Mouse (Mus musculus): ENCODE data around the gene Dmtf1. TPM values are rescaled to one million over a fixed set of nuclear protein-coding genes. Genes with fewer than 3 reads are reported as not detected.
"Not testable (repeated sequence)": the region's sequence is repeated elsewhere in the genome, so short reads cannot be mapped to it uniquely, and the experiment has no call there.

The Dmtf1 gene
- polyA plus RNA-seq (2014; fragmentation: Nextera tagmentation; extraction: Ambion mirVana), result 76.0 and 77.6 TPM in 2 replicates

DNA sequence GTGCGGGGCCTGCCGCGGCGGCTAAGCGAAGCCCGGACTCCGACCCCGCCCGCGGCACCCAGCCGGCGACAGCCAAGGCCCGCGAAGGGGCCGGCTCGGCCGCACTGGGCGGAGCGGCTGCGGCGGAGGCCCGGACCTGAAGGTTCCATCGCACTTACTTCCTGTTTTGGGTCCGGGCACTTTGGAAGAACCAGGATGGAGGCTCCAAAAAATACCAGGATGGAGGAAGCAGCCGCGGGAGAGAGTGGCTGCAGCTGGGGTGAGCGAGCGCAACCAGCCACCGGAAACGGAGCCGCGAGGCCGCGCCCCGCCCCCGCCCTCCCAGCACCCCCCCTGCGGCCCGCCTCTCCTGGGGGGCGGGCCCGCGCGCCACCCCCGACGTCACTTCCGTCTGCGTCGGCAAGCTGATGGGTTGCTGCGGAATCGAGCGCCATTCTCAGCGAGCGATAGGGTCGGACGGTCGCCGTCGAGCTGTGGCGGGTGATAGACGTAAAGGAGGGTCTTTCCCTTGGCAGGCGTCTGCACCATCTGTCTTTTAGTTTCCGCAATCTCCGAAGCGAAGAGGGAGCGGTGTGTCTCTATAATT is at the start of gene Dmtf1:
Dmtf1 (minus strand) TSS at position 321 of the 586 bp plus-strand sequence.
- under 1% methylated on average over 63 of the region's 64 CpGs for WGBS
- Histone ChIP-seq H3K9ac (ENCODE audit: low read length) (peak within 1 kb of the TSS; percentile 96), H3K36me3 (ENCODE audit: control insufficient read depth, insufficient read depth, low read length) (no peaks in the 10 kb centered on the region)

DNA sequence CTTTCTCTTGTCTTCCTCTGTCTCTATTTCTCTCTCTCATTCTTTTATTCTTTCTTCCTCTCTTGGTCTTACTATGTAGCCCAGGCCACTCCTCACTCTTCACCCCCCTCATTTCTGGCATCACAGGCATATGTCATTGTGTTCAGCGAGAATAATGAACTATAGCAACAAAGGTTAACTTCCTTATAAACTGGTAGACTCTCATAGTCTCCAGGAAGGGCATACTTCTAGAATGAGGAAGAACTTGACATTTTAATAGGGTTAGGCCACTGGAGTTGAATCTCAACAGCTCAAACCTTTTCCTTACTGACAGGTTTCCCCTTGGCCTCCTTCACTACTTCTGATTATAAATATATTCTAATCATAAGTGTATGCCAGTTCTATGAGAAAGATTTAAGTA is 24.9 kb upstream of the Dmtf1 start:
- Histone ChIP-seq H3K4me2 (no peak overlapping the region), H3K9ac (ENCODE audit: low read length) (no peak overlapping the region), H3K4me3 (ENCODE audit: low read depth, low read length) (no peak overlapping the region), H3K27ac (ENCODE audit: low read depth, low read length) (no peak overlapping the region), H3K9me3 (ENCODE audit: control insufficient read depth, low read length) (no peaks in the 10 kb centered on the region), H3K27me3 (ENCODE audit: control insufficient read depth, insufficient read depth, low read length) (no peaks in the 10 kb centered on the region), H3K4me1 (ENCODE audit: control insufficient read depth, insufficient read depth, low read length) (no peaks in the 10 kb centered on the region), H3K36me3 (ENCODE audit: control insufficient read depth, insufficient read depth, low read length) (no peaks in the 10 kb centered on the region)
- DNase-seq (ENCODE audit: low spot score, missing footprints) (no peak), ATAC-seq (ENCODE audit: low FRiP score) (no peak)
- 73% methylated on average over 1 of the region's 1 CpGs for WGBS

More for the DNA sequence above, at the start of gene Dmtf1:
- Histone ChIP-seq H3K27ac (ENCODE audit: low read depth, low read length) (peak within 1 kb of the TSS; percentile 100), H3K27me3 (ENCODE audit: control insufficient read depth, insufficient read depth, low read length) (no peaks in the 10 kb centered on the region), H3K4me1 (ENCODE audit: control insufficient read depth, insufficient read depth, low read length) (peaks cover 7% of the 10 kb centered on the region), H3K9me3 (ENCODE audit: control insufficient read depth, low read length) (no peaks in the 10 kb centered on the region), H3K4me3 (ENCODE audit: low read depth, low read length) (peak within 1 kb of the TSS; percentile 96), H3K4me2 (peak within 1 kb of the TSS; percentile 71)
- ATAC-seq (ENCODE audit: low FRiP score) (peak; percentile 95), DNase-seq (ENCODE audit: low spot score, missing footprints) (peak; percentile 99)

DNA sequence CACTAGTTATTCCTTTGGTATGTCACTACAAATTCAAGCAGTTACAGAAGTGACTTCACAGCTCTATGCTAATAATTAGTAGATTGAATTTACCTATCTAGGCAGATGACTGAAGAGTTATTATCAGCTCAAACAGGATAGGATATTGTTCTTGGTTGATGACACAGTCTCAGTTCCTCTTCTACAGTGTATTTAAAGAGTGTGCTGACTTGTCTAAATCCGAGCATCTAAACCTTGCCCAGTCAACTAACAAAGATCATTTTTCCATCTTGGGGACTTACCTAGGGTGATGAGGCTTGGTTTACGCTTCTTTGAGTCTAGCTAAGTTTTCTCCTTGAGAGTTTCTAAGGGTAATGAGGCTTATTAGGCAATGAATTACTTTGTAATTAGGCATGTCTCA is 11.7 kb upstream of the Dmtf1 start:
- no peaks in the 10 kb centered on the region for H3K4me1 ChIP-seq (ENCODE audit: control insufficient read depth, insufficient read depth, low read length)
- H3K36me3 ChIP-seq (ENCODE audit: control insufficient read depth, insufficient read depth, low read length), result no peaks in the 10 kb centered on the region
- WGBS, result 79% methylated on average over 2 of the region's 2 CpGs
- no peaks in the 10 kb centered on the region for H3K27me3 ChIP-seq (ENCODE audit: control insufficient read depth, insufficient read depth, low read length)
- H3K9me3 ChIP-seq (ENCODE audit: control insufficient read depth, low read length), result no peaks in the 10 kb centered on the region
- no peak overlapping the region for H3K4me3 ChIP-seq (ENCODE audit: low read depth, low read length)
- DNase-seq (ENCODE audit: low spot score, missing footprints) (no peak), ATAC-seq (ENCODE audit: low FRiP score) (no peak)
- no peak overlapping the region for H3K27ac ChIP-seq (ENCODE audit: low read depth, low read length)
- no peak overlapping the region for H3K4me2 ChIP-seq
- H3K9ac ChIP-seq (ENCODE audit: low read length), result no peak overlapping the region

DNA sequence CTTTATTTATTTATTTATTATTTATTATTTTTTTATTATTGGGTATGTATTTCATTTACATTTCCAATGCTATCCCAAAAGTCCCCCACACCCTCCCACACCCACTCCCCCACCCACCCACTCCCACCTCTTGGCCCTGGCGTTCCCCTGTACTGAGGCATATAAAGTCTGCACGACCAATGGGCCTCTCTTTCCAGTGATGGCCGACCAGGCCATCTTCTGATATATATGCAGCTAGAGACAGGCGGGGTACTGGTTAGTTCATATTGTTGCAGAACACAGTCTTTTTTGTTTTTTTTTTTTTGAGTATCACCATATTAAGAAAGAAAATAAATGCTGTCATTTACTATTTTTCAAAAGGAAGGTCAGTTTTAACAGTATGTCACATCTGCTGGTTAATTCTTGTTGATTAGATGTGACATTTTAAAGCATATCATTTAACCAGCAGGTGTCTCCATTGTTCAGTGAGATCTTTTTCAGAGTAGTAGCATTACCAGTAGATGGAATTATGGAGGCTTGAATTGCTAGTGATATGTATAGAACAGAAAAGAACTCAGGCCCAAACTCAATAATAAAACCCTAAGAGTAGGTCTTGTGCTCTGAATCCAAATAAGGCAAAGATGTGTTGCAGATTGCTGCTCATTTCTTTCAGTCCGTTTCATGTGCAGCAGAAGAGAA is 7.9 kb upstream of the Dmtf1 start:
- H3K27ac ChIP-seq (ENCODE audit: low read depth, low read length); H3K36me3 ChIP-seq (ENCODE audit: control insufficient read depth, insufficient read depth, low read length); H3K4me2 ChIP-seq; H3K9me3 ChIP-seq (ENCODE audit: control insufficient read depth, low read length); DNase-seq (ENCODE audit: low spot score, missing footprints); H3K27me3 ChIP-seq (ENCODE audit: control insufficient read depth, insufficient read depth, low read length); H3K9ac ChIP-seq (ENCODE audit: low read length); H3K4me1 ChIP-seq (ENCODE audit: control insufficient read depth, insufficient read depth, low read length); H3K4me3 ChIP-seq (ENCODE audit: low read depth, low read length): not testable (repeated sequence)
- 0 out of 2 replicates have a peak, but pooled peaks have one; percentile 61 for ATAC-seq (ENCODE audit: low FRiP score)
- WGBS, result 79% methylated on average over 4 of the region's 5 CpGs

DNA sequence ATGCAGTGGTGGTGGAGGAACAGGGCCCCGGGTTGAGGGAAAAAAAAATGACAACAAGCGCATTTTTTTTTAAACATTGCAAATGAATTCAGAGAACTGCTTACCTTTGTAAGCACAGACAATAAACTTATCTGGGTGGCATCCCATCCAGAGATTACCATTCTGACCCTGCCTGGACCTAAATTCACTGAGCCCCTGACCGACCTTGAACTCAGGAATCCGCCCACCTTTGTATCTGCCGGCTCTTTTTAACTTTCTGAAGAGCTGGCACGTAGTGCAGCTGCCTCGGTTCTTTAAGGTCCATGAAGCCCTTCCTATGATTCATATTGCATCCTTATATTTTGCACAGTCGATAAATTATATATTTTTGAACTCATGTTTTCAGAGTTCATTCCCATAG is 4.8 kb upstream of the Dmtf1 start:
- Histone ChIP-seq H3K4me3 (ENCODE audit: low read depth, low read length) (no peak overlapping the region), H3K9ac (ENCODE audit: low read length) (no peak overlapping the region), H3K27ac (ENCODE audit: low read depth, low read length) (no peak overlapping the region), H3K36me3 (ENCODE audit: control insufficient read depth, insufficient read depth, low read length) (no peaks in the 10 kb centered on the region), H3K9me3 (ENCODE audit: control insufficient read depth, low read length) (no peaks in the 10 kb centered on the region), H3K4me2 (no peak overlapping the region), H3K4me1 (ENCODE audit: control insufficient read depth, insufficient read depth, low read length) (peaks cover 4% of the 10 kb centered on the region; the same call in 1 of the 2 replicates), H3K27me3 (ENCODE audit: control insufficient read depth, insufficient read depth, low read length) (no peaks in the 10 kb centered on the region)
- ATAC-seq (ENCODE audit: low FRiP score), result no peak
- 67% methylated on average over 8 of the region's 8 CpGs for WGBS
- no peak for DNase-seq (ENCODE audit: low spot score, missing footprints)

DNA sequence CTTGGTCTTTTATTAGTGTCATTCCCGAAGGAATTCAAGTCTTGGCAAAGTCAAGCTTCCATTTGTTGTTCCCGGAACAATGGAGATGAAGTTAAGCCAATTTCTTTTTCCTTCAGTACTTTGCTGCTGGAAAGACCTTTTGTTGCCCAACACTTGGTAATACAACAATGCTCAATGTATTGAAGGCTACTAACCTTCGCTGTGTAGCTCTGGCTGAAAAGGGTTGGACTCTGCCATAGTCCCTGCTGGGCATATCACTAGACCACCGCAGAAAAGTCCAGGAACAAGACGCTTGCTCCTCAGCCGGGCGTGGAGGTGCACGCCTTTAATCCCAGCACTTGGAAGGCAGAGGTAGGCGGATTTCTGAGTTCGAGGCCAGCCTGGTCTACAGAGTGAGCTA is 3.6 kb upstream of the Dmtf1 start:
- not testable (repeated sequence) for H3K4me2 ChIP-seq; H3K36me3 ChIP-seq (ENCODE audit: control insufficient read depth, insufficient read depth, low read length); H3K27ac ChIP-seq (ENCODE audit: low read depth, low read length); DNase-seq (ENCODE audit: low spot score, missing footprints); H3K27me3 ChIP-seq (ENCODE audit: control insufficient read depth, insufficient read depth, low read length); H3K4me1 ChIP-seq (ENCODE audit: control insufficient read depth, insufficient read depth, low read length); H3K9me3 ChIP-seq (ENCODE audit: control insufficient read depth, low read length); ATAC-seq (ENCODE audit: low FRiP score); H3K9ac ChIP-seq (ENCODE audit: low read length); H3K4me3 ChIP-seq (ENCODE audit: low read depth, low read length)
- 87% methylated on average over 10 of the region's 10 CpGs for WGBS

DNA sequence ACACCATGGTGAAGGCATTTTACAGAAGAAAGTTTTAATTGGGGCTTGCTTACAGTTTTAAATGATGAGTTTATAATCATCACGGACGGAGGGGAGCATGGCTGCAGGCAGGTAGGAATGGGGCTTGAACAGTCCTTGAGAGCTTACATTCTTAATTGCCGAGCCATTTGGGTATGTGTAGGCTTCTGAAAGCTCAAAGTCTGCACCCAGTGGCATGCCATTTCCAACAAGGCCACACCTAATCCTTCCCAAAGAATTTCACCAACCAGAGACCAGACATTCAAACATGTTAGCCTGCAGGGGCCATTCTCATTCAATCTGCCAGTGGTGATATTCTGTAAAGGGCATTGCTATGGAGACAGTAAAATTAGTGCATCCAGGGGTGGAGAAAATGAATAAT is 1.8 kb upstream of the Dmtf1 start:
- no peaks in the 10 kb centered on the region for H3K27me3 ChIP-seq (ENCODE audit: control insufficient read depth, insufficient read depth, low read length)
- ATAC-seq (ENCODE audit: low FRiP score), result no peak
- 95% methylated on average over 3 of the region's 3 CpGs for WGBS
- H3K9me3 ChIP-seq (ENCODE audit: control insufficient read depth, low read length), result no peaks in the 10 kb centered on the region
- peaks cover 7% of the 10 kb centered on the region for H3K4me1 ChIP-seq (ENCODE audit: control insufficient read depth, insufficient read depth, low read length)
- H3K27ac ChIP-seq (ENCODE audit: low read depth, low read length), result no peak overlapping the region
- no peaks in the 10 kb centered on the region for H3K36me3 ChIP-seq (ENCODE audit: control insufficient read depth, insufficient read depth, low read length)
- DNase-seq (ENCODE audit: low spot score, missing footprints), result no peak
- H3K4me2 ChIP-seq, result no peak overlapping the region
- no peak overlapping the region for H3K4me3 ChIP-seq (ENCODE audit: low read depth, low read length)
- H3K9ac ChIP-seq (ENCODE audit: low read length), result no peak overlapping the region

DNA sequence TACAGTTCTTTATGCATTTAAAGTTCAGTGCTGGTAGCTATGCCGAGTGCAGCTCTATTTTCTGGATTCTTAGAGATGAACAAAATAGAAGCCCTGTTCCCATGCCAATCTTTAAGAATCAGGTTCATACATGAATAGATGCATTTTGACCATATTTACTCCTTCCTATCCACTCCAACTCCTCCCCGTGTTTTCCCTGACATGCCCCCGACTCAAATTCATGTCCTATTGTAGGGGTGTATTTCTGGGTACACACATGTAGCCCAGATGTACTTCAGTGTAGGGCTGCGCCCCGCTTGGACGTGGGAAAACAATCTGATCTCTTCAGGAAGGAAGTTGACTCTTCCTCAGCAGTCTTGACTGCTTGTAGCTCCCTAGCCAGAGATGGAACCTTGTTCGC is 512 bp upstream of the Dmtf1 start:
- Histone ChIP-seq H3K9ac (ENCODE audit: low read length) (peak overlapping the region; percentile 80), H3K4me3 (ENCODE audit: low read depth, low read length) (peak overlapping the region; percentile 96), H3K27ac (ENCODE audit: low read depth, low read length) (peak overlapping the region; percentile 100), H3K4me2 (peak overlapping the region; percentile 71), H3K36me3 (ENCODE audit: control insufficient read depth, insufficient read depth, low read length) (no peaks in the 10 kb centered on the region), H3K9me3 (ENCODE audit: control insufficient read depth, low read length) (no peaks in the 10 kb centered on the region), H3K27me3 (ENCODE audit: control insufficient read depth, insufficient read depth, low read length) (no peaks in the 10 kb centered on the region), H3K4me1 (ENCODE audit: control insufficient read depth, insufficient read depth, low read length) (peaks cover 7% of the 10 kb centered on the region)
- ATAC-seq (ENCODE audit: low FRiP score) (peak; percentile 38), DNase-seq (ENCODE audit: low spot score, missing footprints) (peak; percentile 92)
- 21% methylated on average over 7 of the region's 7 CpGs for WGBS

DNA sequence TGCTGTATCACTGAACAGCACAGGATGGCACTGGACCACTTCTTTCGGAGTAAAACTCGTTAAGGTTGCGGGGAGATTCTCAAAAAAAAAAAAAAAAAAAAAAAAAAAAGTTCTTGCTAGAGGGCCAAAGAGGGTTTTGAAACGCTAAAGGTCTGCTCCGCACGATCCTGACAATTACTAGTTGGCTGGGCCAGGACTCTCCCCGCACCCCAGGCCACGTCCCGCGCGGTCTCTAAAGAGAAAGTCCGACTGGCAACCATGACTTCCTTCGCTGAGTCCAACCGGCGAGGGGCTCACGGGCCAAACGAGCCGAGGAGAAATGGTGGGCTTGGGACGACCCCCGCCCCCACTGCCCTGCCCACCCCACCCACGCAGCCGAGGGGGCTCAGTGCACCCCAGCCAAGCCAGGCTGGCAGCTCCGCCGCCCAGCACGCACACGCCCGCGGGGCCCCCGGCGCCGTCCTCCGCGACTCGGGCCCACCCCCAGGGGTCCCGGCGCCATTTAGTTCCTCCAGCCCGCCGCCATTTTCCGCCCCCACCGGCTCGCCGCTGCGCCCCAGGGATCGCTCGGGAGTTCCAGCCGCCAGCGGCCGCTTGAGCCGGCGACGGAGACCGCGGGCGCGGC is 633 bp downstream of the Dmtf1 start:
- peak; percentile 95 for DNase-seq (ENCODE audit: low spot score, missing footprints)
- WGBS, result under 1% methylated on average over 38 of the region's 55 CpGs
- H3K9me3 ChIP-seq (ENCODE audit: control insufficient read depth, low read length), result no peaks in the 10 kb centered on the region

More for the DNA sequence above, 633 bp downstream of the Dmtf1 start:
- Histone ChIP-seq H3K4me1 (ENCODE audit: control insufficient read depth, insufficient read depth, low read length) (peaks cover 7% of the 10 kb centered on the region), H3K4me2 (peak overlapping the region; percentile 70), H3K4me3 (ENCODE audit: low read depth, low read length) (peak overlapping the region; percentile 96), H3K36me3 (ENCODE audit: control insufficient read depth, insufficient read depth, low read length) (no peaks in the 10 kb centered on the region), H3K27ac (ENCODE audit: low read depth, low read length) (peak overlapping the region; percentile 100), H3K27me3 (ENCODE audit: control insufficient read depth, insufficient read depth, low read length) (no peaks in the 10 kb centered on the region), H3K9ac (ENCODE audit: low read length) (peak overlapping the region; percentile 96)
- peak; percentile 83 for ATAC-seq (ENCODE audit: low FRiP score)

All from midbrain, embryonic 11.5 days (tissue).